Mouse (Mus musculus): ENCODE measurements at regions not wholly inside any gene's neighbourhood (a gene's known extent, or its start where the extent isn't known, plus 50 kb on each side); places are given as distances from the start of the nearest gene placed in this dataset.

GRCm38 (mm10) chr13:31397246-31397645 lies 158.7 kb upstream of the Foxq1 start:
- no peak for DNase-seq (ENCODE audit: low spot score)

DNA sequence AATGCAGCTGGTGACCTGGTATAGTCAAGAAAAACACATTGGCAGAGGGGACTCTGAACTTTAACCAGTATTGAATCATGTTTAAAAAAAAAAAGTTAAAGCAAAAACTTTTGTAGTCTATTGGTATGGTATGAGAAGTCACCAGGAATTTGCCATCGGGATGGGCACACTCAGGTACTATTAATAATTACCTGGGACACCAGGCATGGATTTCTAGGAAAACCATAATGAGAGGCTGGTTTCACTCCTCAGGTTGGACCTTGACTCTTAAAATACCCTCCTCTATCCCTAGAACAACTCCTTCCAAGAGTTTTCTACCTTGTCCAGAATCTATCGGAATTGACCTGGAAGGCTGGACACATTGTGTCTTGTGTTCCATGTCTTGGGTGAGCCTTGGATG lies 155.5 kb upstream of the Foxq1 start:
- DNase-seq (ENCODE audit: low spot score): no peak

DNA sequence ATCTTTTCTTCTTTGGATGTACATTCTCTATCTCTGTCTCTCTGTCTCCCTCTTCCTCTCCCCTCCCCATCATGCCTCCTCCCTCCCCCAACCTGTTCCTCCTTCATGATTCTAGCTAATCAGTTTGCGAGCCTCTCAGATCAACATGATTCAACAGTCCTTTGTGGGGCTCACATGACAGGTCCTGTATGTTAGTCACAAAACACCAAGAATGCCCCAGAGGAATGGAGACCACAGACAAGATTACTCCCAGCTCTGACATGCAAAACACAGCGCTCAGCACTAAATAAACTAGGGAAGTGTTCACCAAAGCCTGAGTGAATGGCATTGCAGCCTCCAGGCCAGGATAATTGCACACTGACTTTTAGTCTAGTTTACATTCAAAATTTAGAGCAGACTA lies 150.6 kb upstream of the Foxq1 start:
- DNase-seq (ENCODE audit: low spot score): no peak

- DNase-seq (ENCODE audit: low spot score): no peak
Observed at GRCm38 (mm10) chr13:31408439-31409122, 147.4 kb upstream of the Foxq1 start.

DNA sequence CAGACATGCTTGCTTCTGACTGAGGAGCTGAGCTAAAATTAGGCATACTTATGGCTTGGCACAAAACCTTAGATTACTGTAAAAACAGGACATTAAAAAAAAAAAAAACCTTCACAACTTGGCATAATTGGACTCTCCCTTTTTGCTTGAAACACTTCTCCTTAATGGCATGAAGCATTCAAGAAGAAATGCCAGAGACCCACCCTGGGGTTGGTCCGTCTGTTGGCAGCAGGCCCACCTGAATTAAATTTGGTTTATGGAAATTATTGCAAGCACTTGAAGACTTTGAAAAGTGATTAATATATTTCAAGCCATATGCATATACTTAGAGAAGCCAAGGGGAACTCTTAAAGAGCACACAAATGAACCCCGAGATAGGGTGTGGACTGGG lies 146.8 kb upstream of the Foxq1 start:
- no peak for DNase-seq (ENCODE audit: low spot score)

GRCm38 (mm10) chr13:31421556-31421955 lies 134.4 kb upstream of the Foxq1 start:
- no peak for DNase-seq (ENCODE audit: low spot score)

DNA sequence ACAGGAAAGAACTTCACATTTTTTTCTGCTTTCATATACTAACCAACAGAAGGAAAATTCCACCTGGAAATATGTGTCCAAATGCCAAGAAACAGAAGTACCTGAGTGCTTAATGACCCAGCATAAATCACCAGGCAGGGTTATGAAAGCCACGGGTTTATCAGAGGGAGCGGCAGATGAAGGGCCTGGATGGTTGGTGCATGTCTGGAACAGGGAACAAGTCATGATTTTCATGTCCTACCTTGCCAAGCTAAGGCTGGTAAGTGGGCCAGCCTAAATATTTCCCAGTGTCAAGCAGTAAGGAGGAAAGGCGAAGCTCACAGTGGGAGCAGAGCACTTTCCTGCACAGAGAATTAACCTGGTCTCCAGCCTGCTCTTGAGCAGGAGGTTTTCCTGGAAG lies 132.3 kb upstream of the Foxq1 start:
- no peak for DNase-seq (ENCODE audit: low spot score)

DNA sequence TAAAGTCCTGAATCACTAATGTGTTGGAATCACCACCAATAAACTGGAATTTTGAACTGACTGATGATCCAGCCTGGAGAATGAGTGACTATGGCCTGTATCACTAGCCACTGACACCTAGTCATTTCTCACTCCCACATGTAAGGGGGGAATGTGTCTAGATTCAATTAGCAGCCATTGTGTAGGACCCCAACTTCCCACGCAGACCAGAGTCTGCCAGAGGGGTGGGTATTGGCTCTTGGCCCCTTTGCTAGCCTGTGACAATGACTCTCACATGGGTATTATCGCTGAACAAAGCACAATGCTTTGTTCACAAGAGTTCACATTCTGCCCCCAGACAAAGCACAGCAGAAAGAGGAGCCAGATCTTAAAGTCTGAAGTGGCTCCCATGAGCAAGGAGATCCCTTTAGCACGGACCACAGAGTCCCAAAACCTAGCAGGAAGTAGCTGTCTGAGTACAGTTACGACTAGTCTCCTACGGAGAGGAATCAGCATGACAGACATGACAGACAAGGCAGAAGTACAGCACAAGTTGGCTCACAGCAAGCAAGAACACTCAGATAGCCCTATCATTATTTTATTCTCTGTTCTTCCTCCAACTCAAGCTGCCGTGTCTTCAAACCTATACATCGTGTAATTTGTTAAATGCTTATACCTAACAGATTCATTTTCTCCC lies 130.0 kb upstream of the Foxq1 start:
- no peak for DNase-seq (ENCODE audit: low spot score)

- DNase-seq (ENCODE audit: low spot score): no peak
Observed at GRCm38 (mm10) chr13:31436434-31436833, 119.5 kb upstream of the Foxq1 start.

DNA sequence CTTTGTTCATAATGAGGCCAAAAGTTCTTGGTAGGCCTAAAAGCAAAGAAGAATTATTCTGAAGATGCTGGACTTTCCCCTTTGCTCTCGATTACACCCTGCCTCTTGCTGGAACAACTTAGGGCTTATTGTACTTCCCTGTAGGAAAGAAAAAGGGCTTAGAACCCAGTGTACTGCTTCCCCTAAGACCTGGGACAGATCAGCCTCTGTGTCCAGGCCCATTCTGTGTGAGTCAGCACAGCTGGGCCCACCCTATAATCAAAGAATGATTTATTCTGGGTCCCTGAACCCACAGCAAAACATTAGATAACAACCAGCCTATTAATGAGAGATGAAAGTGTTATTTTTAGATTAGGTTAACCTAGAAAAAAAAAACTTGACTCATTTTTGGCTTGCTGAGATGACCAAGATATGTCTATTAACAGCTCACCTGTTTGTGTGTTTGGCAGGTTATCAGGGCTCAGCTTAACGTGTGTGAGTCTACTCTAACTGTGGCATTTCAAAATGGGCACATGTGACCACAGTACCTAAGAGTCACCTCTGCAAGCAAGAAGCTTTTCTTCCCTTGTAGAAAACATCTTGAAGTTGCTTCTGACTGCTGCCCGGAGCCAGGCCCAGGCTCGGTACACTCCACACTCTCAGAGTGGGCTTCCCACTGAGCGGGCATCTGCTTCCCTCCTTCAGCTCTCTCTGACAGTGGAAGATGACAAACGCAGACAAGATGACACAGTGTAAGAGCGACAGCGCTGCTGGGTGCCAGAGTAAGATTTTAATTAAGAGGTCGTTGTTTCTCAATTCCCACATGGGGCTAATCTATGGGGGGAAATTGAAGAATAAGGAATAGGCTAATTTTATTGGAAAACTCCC lies 115.9 kb upstream of the Foxq1 start:
- DNase-seq (ENCODE audit: low spot score): no peak

DNA sequence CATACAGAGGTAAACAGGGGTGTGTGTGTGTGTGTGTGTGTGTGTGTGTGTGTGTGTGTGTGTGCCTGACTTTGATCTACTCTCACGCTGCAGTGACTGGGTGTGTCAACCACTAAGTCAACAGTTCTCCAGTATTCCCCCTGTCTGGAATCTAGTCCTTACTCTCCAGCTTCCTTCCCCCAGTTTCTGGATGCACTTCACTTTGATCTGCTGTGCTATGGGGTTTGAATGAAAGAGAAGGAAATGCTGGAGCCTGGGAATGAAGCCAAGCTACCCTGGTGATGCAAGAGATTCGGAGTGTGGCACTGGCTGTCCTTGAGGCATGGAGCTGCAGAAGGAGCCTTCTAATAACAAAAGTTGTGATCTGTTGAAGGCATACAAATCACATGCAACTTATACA lies 97.1 kb upstream of the Foxq1 start:
- no peak for DNase-seq (ENCODE audit: low spot score)

DNA sequence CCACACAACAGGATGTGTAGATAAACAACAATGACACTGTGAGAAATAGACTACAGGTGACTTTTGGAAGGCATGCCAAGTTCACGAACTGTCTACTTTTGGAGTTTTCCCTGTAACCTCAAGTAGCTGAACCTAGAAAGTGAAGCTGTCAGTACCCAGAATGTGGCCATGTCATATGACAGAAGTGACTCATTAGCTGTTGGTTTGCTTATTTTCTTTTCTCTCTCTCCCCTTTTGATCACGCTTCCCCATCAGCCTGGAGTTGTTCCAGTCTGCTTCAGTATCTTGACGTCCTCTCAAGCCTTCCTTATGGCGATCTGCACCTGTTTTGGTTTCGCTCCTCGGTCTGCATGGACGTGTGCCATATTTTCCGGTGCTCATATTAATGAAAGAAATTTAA lies 90.8 kb upstream of the Foxq1 start:
- no peak for DNase-seq (ENCODE audit: low spot score)

- DNase-seq (ENCODE audit: low spot score): no peak
Observed at GRCm38 (mm10) chr13:31465711-31466110, 90.2 kb upstream of the Foxq1 start.

DNA sequence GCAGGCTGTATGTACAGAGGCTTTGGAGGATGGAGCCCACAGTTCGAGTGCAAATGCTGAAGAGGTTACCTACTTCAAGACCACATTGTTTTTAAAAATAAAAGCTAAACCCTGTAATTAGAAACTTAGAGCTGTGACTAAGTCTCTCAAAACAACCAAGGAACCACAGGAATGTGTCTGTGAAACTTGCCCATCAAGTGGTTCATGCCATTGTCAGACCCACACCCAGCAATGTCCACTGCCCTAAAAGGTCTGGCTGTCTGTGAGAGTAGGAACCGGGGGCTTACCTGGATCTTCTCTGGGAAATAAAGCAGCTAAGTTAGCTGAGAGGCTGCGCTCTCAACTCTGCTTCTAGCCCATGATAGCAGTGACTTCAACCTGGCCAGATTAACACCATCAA lies 87.8 kb upstream of the Foxq1 start:
- DNase-seq (ENCODE audit: low spot score): no peak

GRCm38 (mm10) chr13:31468983-31469382 lies 87.0 kb upstream of the Foxq1 start:
- no peak for DNase-seq (ENCODE audit: low spot score)

GRCm38 (mm10) chr13:31472366-31472765 lies 83.6 kb upstream of the Foxq1 start:
- DNase-seq (ENCODE audit: low spot score): no peak

DNA sequence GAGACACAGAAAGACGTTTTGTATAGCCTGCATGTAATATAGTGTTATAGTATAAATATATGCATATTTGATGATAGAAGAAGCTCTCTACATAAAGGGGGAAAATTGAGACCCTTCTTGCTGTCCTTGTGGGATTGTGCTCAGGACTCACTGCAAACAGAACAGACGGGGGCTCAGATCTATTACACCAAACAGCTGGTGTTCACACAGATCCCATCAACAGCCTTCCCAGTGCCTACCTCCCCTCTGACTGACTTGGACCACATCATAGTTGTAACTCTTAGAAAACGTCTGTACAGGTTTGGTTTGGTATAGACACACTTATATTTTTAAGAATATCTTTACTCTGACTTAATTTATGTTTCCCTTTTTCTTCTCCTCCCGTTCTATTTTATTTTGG lies 83.1 kb upstream of the Foxq1 start:
- no peak for DNase-seq (ENCODE audit: low spot score)

- no peak for DNase-seq (ENCODE audit: low spot score)
Observed at GRCm38 (mm10) chr13:31473275-31473674, 82.7 kb upstream of the Foxq1 start.

- DNase-seq (ENCODE audit: low spot score): no peak
Observed at GRCm38 (mm10) chr13:31475845-31476244, 80.1 kb upstream of the Foxq1 start.

DNA sequence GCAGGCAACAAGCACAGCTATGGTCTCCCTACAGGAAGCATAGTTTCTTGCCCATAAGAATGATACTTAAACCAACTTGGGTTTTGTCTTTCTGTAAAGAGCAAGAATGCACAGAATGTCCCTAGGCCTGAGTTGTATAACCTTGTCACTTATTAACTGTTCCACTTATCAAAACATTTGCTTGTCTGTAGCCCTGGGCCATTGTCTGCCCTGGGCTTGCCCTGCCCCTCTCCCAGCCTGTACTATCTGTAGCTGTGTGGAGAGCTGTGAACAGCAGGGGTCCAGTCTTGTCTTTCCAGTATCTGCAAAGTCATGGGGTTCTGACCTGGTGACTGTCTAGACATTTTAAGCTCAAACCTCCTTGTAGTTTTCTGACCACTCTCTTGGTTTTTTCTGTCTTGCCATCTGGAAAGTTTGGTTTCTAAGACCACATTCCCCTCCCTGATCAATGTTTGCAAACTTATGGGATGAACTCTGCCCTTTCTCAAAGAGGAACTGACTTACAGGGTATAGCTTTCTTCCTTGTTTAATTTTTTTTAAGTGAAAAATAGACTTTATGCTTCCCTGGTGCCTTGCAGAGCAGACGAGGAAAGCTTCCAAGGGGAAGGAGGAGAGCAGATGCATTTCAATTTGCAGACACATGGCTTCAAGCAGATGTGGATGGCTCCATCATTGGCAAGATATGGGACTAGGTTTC lies 78.6 kb upstream of the Foxq1 start:
- no peak for DNase-seq (ENCODE audit: low spot score)

DNA sequence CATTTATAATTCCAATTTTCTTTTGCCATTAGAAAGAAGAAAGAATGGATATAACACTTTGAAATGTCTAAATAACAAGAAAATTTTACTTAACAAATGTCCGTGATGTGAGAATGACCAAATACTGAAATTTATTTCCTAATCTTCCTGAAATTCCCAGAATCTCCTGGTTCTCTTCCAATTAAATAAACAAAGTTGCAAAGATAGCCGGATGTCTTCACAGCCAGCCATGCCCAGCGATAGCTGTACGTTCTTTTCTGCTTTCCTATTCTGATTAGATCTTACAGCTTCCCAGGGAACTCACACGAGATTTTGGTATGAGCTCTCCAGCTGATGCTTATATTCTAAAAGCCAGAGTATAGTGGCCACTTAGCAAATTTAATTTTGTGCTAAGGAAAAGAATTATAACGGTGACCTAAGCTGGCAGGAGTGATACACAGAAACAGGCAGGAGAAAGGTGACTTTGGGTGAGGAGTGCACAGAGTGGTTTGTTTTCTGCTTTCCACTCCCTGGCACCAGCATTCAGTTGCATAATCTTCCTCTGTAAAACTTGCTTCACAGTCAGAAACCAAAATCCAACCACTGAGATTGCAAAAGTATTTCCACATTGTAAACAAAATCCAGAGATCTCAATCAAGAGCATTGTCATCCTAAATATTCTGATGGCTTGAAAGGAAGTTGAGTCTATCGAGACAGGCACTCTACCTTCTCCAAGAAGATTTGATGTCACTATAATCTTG lies 74.7 kb upstream of the Foxq1 start:
- no peak for DNase-seq (ENCODE audit: low spot score)
